Mouse (Mus musculus): ENCODE data around the gene D630023F18Rik. TPM values are rescaled to one million over a fixed set of nuclear protein-coding genes. Genes with fewer than 3 reads are reported as not detected.
A peak's percentile ranks its signal among the peaks of the same experiment; 100 is the strongest.

Gene D630023F18Rik
- polyA plus RNA-seq, 1 experiment from 2014 or later, result not detected

DNA sequence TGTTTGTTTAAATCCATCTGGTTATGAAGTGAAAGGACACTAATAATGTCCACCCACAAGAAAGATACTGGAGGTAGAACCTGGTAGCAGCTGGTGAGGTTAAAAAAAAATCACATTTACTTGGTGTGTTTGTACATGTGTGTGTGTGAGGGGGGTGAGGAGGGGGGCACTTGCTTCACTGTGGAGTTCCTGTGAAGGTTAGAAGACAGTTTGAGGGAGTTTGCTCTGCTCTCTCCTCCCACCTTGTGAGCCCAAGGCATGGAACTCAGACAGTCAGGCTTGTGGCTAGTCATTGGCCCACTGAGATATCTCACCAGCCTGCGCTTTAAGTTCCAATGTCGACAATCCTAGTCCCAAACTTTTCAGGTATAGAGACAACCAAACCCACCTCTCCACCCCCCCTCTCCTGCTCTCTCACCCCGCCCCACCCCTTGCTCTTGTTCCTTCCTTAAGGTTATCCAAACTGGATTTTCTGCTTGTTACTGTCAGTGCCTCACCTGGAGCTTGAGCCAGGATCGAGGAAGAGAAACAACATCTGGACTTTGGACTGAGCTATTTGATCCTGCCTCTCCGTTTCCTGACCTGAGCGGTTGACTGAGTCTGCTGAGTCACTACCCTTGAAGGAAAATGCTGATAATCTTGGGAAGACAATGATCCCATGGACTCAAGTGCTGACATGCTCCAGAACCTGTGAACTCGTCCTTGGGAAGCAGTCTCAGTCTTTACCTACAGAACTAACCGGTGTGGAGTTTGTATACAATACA lies 4.7 kb downstream of the D630023F18Rik start:
- H3K27me3 ChIP-seq (replicated peaks; ENCODE audit: control insufficient read depth, insufficient read depth, low read length), result no peaks in the 10 kb centered on the region
- 0 out of 2 replicates have a peak, but pooled peaks cover 3% of the 10 kb centered on the region for H3K4me1 ChIP-seq (ENCODE audit: control insufficient read depth, insufficient read depth, low read length)
- H3K9ac ChIP-seq (ENCODE audit: low read depth, low read length), result no peak overlapping the region
- no peak overlapping the region for H3K4me2 ChIP-seq (ENCODE audit: low read depth, low read length)
- ATAC-seq, result peak; percentile 97
- peak overlapping the region; percentile 83 for H3K27ac ChIP-seq (ENCODE audit: low read length)
- no peaks in the 10 kb centered on the region for H3K9me3 ChIP-seq (ENCODE audit: control insufficient read depth, low read length)
- no peak overlapping the region for H3K4me3 ChIP-seq (ENCODE audit: low read length)
- 42% methylated on average over 8 of the region's 8 CpGs for WGBS
- H3K36me3 ChIP-seq (ENCODE audit: control insufficient read depth, insufficient read depth, low read length), result no peaks in the 10 kb centered on the region

DNA sequence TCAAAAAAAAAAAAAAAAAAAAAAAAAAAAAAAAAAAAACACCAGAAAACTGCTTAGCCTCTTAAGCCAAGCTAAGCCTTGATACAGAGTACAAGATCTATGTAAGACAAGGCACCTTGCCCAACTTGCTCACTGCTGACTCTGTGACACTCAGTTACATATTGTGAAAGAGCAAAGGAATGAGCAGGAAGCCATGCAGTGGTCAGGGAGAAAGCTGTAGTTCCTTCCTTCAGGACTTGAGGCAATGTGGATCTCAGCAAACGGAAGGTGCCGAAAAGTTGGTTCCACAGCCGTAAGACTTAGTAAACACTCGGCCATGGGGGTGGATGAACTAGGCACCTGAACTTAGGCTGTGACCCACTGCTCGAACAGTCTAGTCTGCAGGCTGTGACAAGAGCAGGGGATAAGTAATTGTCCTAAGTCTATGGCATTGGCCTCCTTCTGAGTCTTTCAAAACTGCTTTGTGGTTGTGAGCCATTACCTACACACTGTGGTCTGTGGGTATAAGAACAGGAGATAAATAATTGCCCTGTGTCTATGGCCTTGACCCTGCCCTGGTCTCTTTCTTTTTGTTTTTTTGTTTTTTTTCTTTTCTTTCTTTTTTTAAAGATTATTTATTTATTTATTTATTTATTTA lies 9.4 kb downstream of the D630023F18Rik start:
- H3K4me3 ChIP-seq (ENCODE audit: low read length), result no peak overlapping the region
- WGBS, result 85% methylated on average over 5 of the region's 5 CpGs
- H3K4me2 ChIP-seq (ENCODE audit: low read depth, low read length), result no peak overlapping the region
- H3K27me3 ChIP-seq (replicated peaks; ENCODE audit: control insufficient read depth, insufficient read depth, low read length), result no peaks in the 10 kb centered on the region
- H3K4me1 ChIP-seq (ENCODE audit: control insufficient read depth, insufficient read depth, low read length), result 0 out of 2 replicates have a peak, but pooled peaks cover 3% of the 10 kb centered on the region
- H3K9ac ChIP-seq (ENCODE audit: low read depth, low read length), result no peak overlapping the region
- no peak overlapping the region; the same call in 1 of the 2 replicates for H3K27ac ChIP-seq (ENCODE audit: low read length)
- no peaks in the 10 kb centered on the region for H3K9me3 ChIP-seq (ENCODE audit: control insufficient read depth, low read length)
- H3K36me3 ChIP-seq (ENCODE audit: control insufficient read depth, insufficient read depth, low read length), result no peaks in the 10 kb centered on the region
- ATAC-seq, result 0 out of 2 replicates have a peak, but pooled peaks have one; percentile 34

DNA sequence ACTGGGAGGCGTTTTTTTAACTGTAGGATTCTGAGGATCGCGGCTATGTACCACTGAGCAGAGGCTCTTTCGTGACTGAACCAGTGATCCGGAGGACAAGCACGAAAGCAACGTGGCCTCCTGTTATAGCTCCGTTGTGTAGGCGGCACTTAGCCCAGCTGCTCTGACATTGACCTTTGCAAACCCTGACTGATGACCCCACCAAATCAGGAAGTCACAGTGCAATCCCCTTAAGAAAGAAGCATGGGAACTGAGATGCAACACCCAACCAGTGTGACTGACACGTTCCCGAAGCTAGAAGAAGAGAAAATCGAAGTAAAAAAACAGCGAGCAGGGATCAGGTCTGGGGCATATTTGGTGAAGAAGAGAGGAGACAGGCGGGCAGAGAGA lies 10.2 kb downstream of the D630023F18Rik start:
- H3K27ac ChIP-seq (ENCODE audit: low read length), result no peak overlapping the region
- no peaks in the 10 kb centered on the region for H3K36me3 ChIP-seq (ENCODE audit: control insufficient read depth, insufficient read depth, low read length)
- H3K27me3 ChIP-seq (replicated peaks; ENCODE audit: control insufficient read depth, insufficient read depth, low read length), result no peaks in the 10 kb centered on the region
- no peaks in the 10 kb centered on the region for H3K9me3 ChIP-seq (ENCODE audit: control insufficient read depth, low read length)
- WGBS, result 55% methylated on average over 14 of the region's 14 CpGs
- H3K4me1 ChIP-seq (ENCODE audit: control insufficient read depth, insufficient read depth, low read length), result 0 out of 2 replicates have a peak, but pooled peaks cover under 1% of the 10 kb centered on the region
- no peak overlapping the region for H3K4me3 ChIP-seq (ENCODE audit: low read length)
- ATAC-seq, result no peak
- peak overlapping the region; percentile 6; the same call in 1 of the 2 replicates for H3K4me2 ChIP-seq (ENCODE audit: low read depth, low read length)
- 0 out of 2 replicates have a peak overlapping the region, but pooled peaks have one; percentile 8 for H3K9ac ChIP-seq (ENCODE audit: low read depth, low read length)

DNA sequence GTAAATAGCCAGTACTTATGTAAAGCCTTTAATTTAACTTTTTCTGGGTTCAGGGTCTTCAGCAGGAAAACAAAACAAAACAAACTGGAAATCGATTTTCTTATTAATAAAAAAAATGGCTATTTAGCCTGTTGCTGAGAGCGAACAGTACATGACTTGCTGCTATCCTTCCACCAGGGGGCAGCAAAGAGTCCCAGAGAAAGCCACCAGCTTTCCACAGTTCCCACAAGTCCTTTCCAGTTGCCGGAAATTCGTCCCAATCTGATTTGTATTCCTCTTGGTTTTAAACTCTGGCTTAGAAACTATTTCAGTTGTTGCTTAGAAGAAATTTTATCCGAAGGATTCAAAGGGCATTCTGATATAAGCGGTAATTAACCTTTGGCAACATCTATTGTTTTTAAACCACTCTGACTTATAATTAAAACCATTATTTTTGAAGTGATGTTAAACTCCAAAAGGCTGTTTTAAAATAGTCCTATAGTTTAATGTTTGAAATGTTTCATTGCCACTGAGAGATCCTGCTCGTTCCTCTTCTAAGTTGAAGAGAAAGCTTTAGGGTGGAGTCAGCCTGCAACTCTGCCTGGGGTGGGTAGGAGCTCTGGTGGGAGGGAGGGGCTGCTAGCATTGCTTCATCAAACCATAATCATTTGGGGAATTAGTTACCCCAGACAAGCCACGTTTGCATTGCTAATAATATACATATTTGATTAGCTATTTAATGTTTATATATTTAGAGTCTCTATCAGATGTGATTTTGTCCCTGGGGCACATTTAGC lies 10.8 kb downstream of the D630023F18Rik start:
- Histone ChIP-seq H3K4me2 (ENCODE audit: low read depth, low read length) (peak overlapping the region; percentile 6; the same call in 1 of the 2 replicates), H3K27me3 (replicated peaks; ENCODE audit: control insufficient read depth, insufficient read depth, low read length) (no peaks in the 10 kb centered on the region), H3K36me3 (ENCODE audit: control insufficient read depth, insufficient read depth, low read length) (no peaks in the 10 kb centered on the region), H3K4me1 (ENCODE audit: control insufficient read depth, insufficient read depth, low read length) (no peaks in the 10 kb centered on the region), H3K9me3 (ENCODE audit: control insufficient read depth, low read length) (no peaks in the 10 kb centered on the region), H3K4me3 (ENCODE audit: low read length) (no peak overlapping the region), H3K27ac (ENCODE audit: low read length) (no peak overlapping the region), H3K9ac (ENCODE audit: low read depth, low read length) (0 out of 2 replicates have a peak overlapping the region, but pooled peaks have one; percentile 8)
- WGBS, result 9% methylated on average over 8 of the region's 8 CpGs
- peak; percentile 70 for ATAC-seq

DNA sequence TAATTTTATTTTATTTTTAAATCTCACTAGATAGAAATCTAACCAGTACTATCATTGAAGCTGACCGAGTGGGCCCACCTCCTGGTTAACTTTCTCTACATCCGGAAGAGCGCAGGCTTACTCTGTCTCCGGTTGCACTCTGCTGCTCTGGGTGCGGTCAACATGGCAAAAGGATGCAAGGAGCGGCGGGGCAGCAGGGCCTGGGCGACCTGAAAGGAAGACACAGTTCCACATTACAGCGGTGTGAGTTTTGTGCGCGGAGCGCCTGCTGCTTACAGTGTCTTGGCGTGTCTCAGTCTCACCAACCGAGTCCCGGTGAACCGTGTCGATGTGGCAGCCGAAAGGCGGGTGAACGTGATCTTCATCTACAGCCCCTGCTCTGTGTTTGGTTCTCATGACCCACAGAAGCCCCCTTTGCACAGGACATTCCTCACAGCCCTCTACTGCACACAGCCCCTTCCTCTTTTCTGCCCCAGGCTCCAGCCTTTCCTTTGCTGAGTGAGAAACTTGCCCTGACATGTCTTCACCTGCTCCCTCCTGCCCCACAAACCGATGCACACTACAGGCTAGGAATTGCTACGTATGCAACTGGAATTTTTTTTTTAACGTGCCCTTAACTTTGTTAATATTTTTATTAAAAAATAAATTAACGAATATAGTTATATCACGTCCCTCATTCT lies 13.1 kb downstream of the D630023F18Rik start:
- Histone ChIP-seq H3K27ac (ENCODE audit: low read length) (no peak overlapping the region), H3K4me1 (ENCODE audit: control insufficient read depth, insufficient read depth, low read length) (no peaks in the 10 kb centered on the region), H3K4me3 (ENCODE audit: low read length) (no peak overlapping the region), H3K4me2 (ENCODE audit: low read depth, low read length) (no peak overlapping the region), H3K36me3 (ENCODE audit: control insufficient read depth, insufficient read depth, low read length) (no peaks in the 10 kb centered on the region), H3K9me3 (ENCODE audit: control insufficient read depth, low read length) (no peaks in the 10 kb centered on the region), H3K27me3 (replicated peaks; ENCODE audit: control insufficient read depth, insufficient read depth, low read length) (no peaks in the 10 kb centered on the region), H3K9ac (ENCODE audit: low read depth, low read length) (no peak overlapping the region)
- no peak for ATAC-seq
- WGBS, result 75% methylated on average over 25 of the region's 25 CpGs

DNA sequence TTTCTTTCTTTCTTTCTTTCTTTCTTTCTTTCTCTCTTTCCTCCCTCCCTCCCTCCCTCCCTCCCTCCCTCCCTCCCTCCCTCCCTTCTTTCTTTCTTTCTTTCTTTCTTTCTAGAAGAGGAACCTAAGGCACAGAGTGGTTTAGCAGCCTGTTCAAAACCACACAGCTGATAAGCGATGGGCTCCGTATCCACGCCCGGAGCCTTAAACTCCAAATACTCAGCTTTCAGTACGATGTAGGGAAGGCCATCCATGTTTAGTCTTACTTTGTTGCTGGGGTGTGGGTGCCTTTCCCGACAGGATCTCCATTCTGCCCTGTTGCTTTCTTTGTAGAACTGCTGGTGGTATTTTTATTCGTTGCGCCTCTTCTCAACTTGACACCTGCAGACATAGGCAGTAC lies 13.8 kb downstream of the D630023F18Rik start:
- Histone ChIP-seq H3K27ac (ENCODE audit: low read length) (no peak overlapping the region), H3K4me3 (ENCODE audit: low read length) (no peak overlapping the region), H3K9ac (ENCODE audit: low read depth, low read length) (no peak overlapping the region), H3K9me3 (ENCODE audit: control insufficient read depth, low read length) (no peaks in the 10 kb centered on the region), H3K4me1 (ENCODE audit: control insufficient read depth, insufficient read depth, low read length) (no peaks in the 10 kb centered on the region), H3K4me2 (ENCODE audit: low read depth, low read length) (no peak overlapping the region), H3K36me3 (ENCODE audit: control insufficient read depth, insufficient read depth, low read length) (no peaks in the 10 kb centered on the region), H3K27me3 (replicated peaks; ENCODE audit: control insufficient read depth, insufficient read depth, low read length) (no peaks in the 10 kb centered on the region)
- no peak for ATAC-seq
- 87% methylated on average over 8 of the region's 8 CpGs for WGBS

DNA sequence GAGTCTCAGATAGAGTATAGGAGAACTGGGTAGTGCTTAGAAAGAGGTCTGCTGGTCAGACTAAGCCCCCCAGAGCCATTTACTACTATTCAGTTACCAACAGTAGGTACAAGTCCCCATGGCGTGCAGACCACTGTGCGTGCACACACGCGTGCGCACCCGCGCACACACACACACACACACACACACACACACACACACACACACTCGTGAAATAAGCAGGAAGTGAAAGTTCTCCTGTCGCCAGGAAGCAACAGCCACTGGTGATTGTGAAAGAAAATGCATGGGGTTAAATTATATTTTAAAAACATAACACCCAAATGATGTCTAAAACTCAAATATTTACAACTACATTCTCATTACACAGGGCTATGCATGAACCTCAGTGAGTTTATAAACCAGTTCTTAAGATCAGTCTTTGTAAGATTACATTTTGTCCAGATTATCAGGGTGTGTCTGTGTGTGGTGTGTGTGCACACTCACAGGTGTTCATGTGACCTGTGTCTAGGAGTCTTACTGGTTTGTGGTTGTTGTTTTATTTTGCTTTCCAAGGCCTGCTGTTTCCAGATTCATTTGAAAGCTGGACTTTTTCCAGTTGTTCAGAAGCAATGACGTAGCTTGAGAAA lies 15.2 kb downstream of the D630023F18Rik start:
- no peak overlapping the region for H3K4me2 ChIP-seq (ENCODE audit: low read depth, low read length)
- no peak overlapping the region for H3K27ac ChIP-seq (ENCODE audit: low read length)
- no peaks in the 10 kb centered on the region for H3K4me1 ChIP-seq (ENCODE audit: control insufficient read depth, insufficient read depth, low read length)
- no peak overlapping the region for H3K9ac ChIP-seq (ENCODE audit: low read depth, low read length)
- H3K9me3 ChIP-seq (ENCODE audit: control insufficient read depth, low read length), result no peaks in the 10 kb centered on the region
- no peaks in the 10 kb centered on the region for H3K27me3 ChIP-seq (replicated peaks; ENCODE audit: control insufficient read depth, insufficient read depth, low read length)
- 87% methylated on average over 10 of the region's 10 CpGs for WGBS
- no peak for ATAC-seq
- H3K4me3 ChIP-seq (ENCODE audit: low read length), result no peak overlapping the region
- H3K36me3 ChIP-seq (ENCODE audit: control insufficient read depth, insufficient read depth, low read length), result no peaks in the 10 kb centered on the region

DNA sequence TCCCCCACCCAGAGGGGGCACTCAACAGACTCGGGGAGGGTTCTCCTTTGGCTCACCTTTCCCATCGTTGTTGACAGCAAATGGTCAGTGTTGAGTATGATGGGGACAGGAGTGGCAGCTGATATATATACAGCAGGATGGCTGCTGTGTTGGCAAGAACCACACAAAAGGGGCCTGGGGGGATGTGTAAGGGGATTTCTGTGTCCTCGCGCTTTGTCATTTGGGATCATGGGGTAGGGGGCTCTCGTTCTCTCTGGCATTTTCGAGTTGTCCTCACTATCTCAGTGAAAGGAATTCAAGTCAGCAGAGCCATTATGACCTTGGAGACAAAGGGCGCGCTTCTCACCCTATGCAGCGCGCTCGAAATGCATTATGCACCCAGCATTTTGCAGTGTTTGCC lies 19.7 kb downstream of the D630023F18Rik start, which contains the start of gene Cryga:
TSS of gene Cryga (minus strand) at position 101 of the 400 bp plus-strand sequence.
- Histone ChIP-seq H3K27me3 (replicated peaks; ENCODE audit: control insufficient read depth, insufficient read depth, low read length) (no peaks in the 10 kb centered on the region), H3K4me3 (ENCODE audit: low read length) (no peak within 1 kb of the TSS), H3K9me3 (ENCODE audit: control insufficient read depth, low read length) (no peaks in the 10 kb centered on the region), H3K4me2 (ENCODE audit: low read depth, low read length) (no peak within 1 kb of the TSS), H3K9ac (ENCODE audit: low read depth, low read length) (no peak within 1 kb of the TSS), H3K27ac (ENCODE audit: low read length) (no peak within 1 kb of the TSS), H3K4me1 (ENCODE audit: control insufficient read depth, insufficient read depth, low read length) (no peaks in the 10 kb centered on the region), H3K36me3 (ENCODE audit: control insufficient read depth, insufficient read depth, low read length) (no peaks in the 10 kb centered on the region)
- ATAC-seq, result no peak
- WGBS, result 92% methylated on average over 11 of the region's 11 CpGs
